Mouse (Mus musculus) induced T-regulatory cell, adult 2 months (primary cell): ENCODE measurements around the gene Prkd2.

Experiments
- DNase-seq: peaks from one replicate; pipeline ENCODE4 v3.0.0-alpha.2; 2012; ENCODE audit warnings: low read depth

The Prkd2 gene

GRCm38 (mm10) chr7:16917447-16917846 lies 74.7 kb downstream of the Prkd2 start:
- DNase-seq, result no peak

- no peak for DNase-seq
Observed at GRCm38 (mm10) chr7:16918014-16918413, 75.3 kb downstream of the Prkd2 start.

GRCm38 (mm10) chr7:16918670-16919069 lies 76.0 kb downstream of the Prkd2 start:
- DNase-seq, result no peak

GRCm38 (mm10) chr7:16919395-16920149 lies 76.9 kb downstream of the Prkd2 start:
- no peak for DNase-seq
